Mouse (Mus musculus) lung, embryonic 16.5 days (tissue): ENCODE measurements around the gene Trp53rka. TPM values are rescaled to one million over a fixed set of nuclear protein-coding genes. Genes with fewer than 3 reads are reported as not detected.
A peak's percentile ranks its signal among the peaks of the same experiment; 100 is the strongest.

Experiments
- ATAC-seq: fragments of 200-750 bp; cut with Nextera tagmentation; 2 replicates; pipeline ENCODE4 v1.8.0; 2017; ENCODE audit warnings: low read depth, mild to moderate bottlenecking, moderate library complexity
- H3K27ac ChIP-seq: fragments of 300-500 bp; sonication (generic); 2 replicates; pipeline ENCODE4 v1.5.1; 2014; ENCODE audit warnings: mild to moderate bottlenecking, control low read depth, low read length
- H3K27me3 ChIP-seq: fragments of 300-500 bp; sonication (generic); 2 replicates; pipeline ENCODE4 v1.6.1; 2014; ENCODE audit warnings: low read depth, low read length, mixed read lengths; ENCODE audit not compliant: control insufficient read depth, insufficient read depth
- H3K36me3 ChIP-seq: fragments of 300-500 bp; sonication (generic); 2 replicates; pipeline ENCODE4 v1.6.1; 2014; ENCODE audit warnings: low read length; ENCODE audit not compliant: control insufficient read depth, insufficient read depth
- H3K4me1 ChIP-seq: fragments of 300-500 bp; sonication (generic); replicated peaks from 2 replicates; pipeline ENCODE4 v1.6.1; 2014; ENCODE audit warnings: low read length, mixed read lengths; ENCODE audit not compliant: control insufficient read depth, insufficient read depth
- H3K4me2 ChIP-seq: fragments of 300-500 bp; sonication (generic); 2 replicates; pipeline ENCODE4 v1.6.1; 2014; ENCODE audit warnings: low read depth, low read length, control low read depth
- H3K4me3 ChIP-seq: fragments of 300-500 bp; sonication (generic); 2 replicates; pipeline ENCODE4 v1.5.1; 2014; ENCODE audit warnings: mild to moderate bottlenecking, low read length, control low read depth
- H3K9ac ChIP-seq: fragments of 300-500 bp; sonication (generic); 2 replicates; pipeline ENCODE4 v1.6.1; 2014; ENCODE audit warnings: low read length, control low read depth
- H3K9me3 ChIP-seq: fragments of 300-500 bp; sonication (generic); 2 replicates; pipeline ENCODE4 v1.6.1; 2016; ENCODE audit warnings: low read length; ENCODE audit not compliant: control insufficient read depth
- WGBS: fragments of 180-500 bp; shearing (Covaris S2); extraction: QIAGEN DNeasy Blood & Tissue Kit; methylation state at CpG from one replicate; pipeline ENCODE4 v1.1.7; 2014; 5-methylcytosine and 5-hydroxymethylcytosine counted together
- polyA plus RNA-seq: library from polyadenylated mRNA; unstranded; fragments of >200 nt; fragmentation: Nextera tagmentation; extraction: Ambion mirVana; gene quantifications from 2 replicates; pipeline ENCODE4 v1.2.1, GENCODE M21; 2015

Gene Trp53rka
- polyA plus RNA-seq, 1 experiment from 2014 or later = 29.4 TPM

DNA sequence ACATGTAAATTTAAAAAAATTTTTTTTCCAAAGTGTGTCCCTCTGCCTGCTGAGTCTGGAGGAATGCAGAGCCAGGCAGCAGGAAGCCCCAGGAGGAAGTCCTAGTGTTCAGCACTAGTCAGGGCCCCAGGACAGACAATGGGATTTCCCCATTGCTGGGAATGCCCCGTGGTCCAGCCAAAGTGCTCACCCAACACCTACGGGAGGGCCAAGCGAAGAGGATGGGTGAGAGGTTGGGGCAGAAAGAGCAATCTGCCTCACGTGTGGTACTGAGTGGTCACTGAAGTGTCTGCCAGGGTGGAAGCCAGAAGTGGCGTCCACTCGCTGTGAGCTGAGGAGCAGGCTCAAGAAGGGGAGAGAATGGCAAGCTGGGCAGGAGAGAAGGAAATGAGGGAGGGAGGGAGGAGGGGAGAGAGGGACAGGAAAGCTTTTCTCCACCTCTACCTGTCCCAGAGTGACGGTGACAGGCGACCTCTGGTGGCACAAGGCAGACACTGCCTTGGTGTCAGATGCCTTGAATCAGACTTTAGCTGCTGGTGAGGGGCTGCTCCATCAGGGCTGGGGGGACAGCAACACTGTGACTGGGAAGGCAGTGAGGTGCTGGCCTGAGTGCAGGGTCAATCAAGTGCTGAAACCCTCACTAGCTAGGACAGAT lies 6.1 kb downstream of the Trp53rka start:
- peak; percentile 49; the same call in 1 of the 2 replicates for ATAC-seq
- no peak overlapping the region for H3K9ac ChIP-seq
- H3K27me3 ChIP-seq = no peaks in the 10 kb centered on the region
- no peaks in the 10 kb centered on the region for H3K9me3 ChIP-seq
- H3K4me1 ChIP-seq = peaks cover 6% of the 10 kb centered on the region
- 23% methylated on average over 8 of the region's 8 CpGs for WGBS
- peaks cover 6% of the 10 kb centered on the region for H3K36me3 ChIP-seq
- no peak overlapping the region for H3K27ac ChIP-seq
- no peak overlapping the region for H3K4me3 ChIP-seq
- H3K4me2 ChIP-seq = no peak overlapping the region

DNA sequence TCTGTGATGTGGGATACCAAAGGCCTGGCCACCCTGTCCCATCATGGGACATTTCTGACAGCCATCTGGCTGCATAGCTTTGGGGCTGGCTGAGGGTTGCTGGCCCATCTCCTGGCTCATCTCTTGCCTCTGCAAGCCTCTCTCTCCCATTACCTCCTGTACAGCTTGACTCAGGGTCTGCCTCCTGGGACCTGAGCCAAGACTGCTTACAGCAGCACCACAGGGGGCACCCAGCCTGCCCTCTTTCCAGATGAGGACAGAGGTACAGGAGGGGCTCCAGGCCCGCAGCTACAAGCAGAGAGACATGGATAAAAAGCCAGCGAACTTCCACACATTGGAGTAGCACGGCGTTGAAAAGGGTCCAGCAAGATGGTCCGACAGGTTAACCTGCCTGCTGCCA lies 6.7 kb downstream of the Trp53rka start:
- WGBS = 70% methylated on average over 5 of the region's 5 CpGs
- no peak overlapping the region for H3K9ac ChIP-seq
- H3K27ac ChIP-seq = no peak overlapping the region
- no peaks in the 10 kb centered on the region for H3K9me3 ChIP-seq
- no peak overlapping the region for H3K4me3 ChIP-seq
- no peak overlapping the region for H3K4me2 ChIP-seq
- no peak for ATAC-seq
- H3K4me1 ChIP-seq = peaks cover 5% of the 10 kb centered on the region; the same call in 1 of the 2 replicates
- no peaks in the 10 kb centered on the region for H3K27me3 ChIP-seq
- H3K36me3 ChIP-seq = peaks cover 6% of the 10 kb centered on the region

DNA sequence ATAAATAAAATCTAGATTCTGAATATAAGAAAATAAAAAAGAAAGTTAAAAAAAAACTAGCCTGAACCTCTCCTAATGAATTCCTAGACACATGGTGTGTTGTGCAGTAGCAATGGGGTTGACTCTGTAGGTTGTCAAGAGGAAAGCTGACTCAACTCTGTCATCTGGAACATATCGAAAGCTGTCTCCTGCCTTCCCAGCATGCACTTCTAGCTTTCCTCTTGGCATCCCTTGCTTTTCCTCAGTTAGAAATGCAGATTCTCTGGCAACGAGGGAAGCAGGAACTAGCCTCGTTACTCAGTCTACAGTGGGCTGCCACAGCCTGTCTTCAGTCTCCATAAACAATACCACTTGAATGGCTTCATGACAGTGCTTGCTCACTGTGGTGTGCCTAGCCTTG lies 7.3 kb downstream of the Trp53rka start:
- WGBS = 58% methylated on average over 3 of the region's 3 CpGs
- Histone ChIP-seq H3K27ac (no peak overlapping the region), H3K36me3 (peaks cover 6% of the 10 kb centered on the region), H3K9me3 (no peaks in the 10 kb centered on the region), H3K4me1 (peaks cover 5% of the 10 kb centered on the region; the same call in 1 of the 2 replicates), H3K4me3 (no peak overlapping the region), H3K4me2 (no peak overlapping the region), H3K27me3 (no peaks in the 10 kb centered on the region), H3K9ac (no peak overlapping the region)
- no peak for ATAC-seq

DNA sequence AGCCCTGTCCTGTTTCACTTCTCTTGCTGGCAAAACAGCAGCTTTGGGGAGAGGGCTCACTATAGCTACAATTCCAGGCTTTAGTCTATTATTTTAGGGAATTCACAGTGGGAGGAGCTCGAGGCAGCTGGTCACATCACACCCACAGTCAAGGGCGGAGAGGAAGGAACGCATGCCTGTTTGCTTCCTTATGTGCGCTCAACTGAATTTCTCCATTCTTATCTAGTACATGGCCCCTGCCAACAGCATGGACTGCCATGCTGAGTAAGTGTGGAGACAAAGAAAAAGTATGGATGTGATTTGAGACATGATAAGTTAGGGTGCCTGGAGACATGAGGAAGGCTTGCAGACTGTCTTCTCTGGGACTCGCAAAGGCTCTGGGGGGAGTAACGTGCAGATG lies 9.0 kb downstream of the Trp53rka start:
- ATAC-seq = peak; percentile 65
- WGBS = 41% methylated on average over 6 of the region's 6 CpGs
- Histone ChIP-seq H3K9ac (no peak overlapping the region), H3K4me2 (no peak overlapping the region), H3K9me3 (no peaks in the 10 kb centered on the region), H3K36me3 (no peaks in the 10 kb centered on the region), H3K4me3 (no peak overlapping the region), H3K4me1 (peaks cover 5% of the 10 kb centered on the region; the same call in 1 of the 2 replicates), H3K27ac (0 out of 2 replicates have a peak overlapping the region, but pooled peaks have one; percentile 9), H3K27me3 (no peaks in the 10 kb centered on the region)

DNA sequence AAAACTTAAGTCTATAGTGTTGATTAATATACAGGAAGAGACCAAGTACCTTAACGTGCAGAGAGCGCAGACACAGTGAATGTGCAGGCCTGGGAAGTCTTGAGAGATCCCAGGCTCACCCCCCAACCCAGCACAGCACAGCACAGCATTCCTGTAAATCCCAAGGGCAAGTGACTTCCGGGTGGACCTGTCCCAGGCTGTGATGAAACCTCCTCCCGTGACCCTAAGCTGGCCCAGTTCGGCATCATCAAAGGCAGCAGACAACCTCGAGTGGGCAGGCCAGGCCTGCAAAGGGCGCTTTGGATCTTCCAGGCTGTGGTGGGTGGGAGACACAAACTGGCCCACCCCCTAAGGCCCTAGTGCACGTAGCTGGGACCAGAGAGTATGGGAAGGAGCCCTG lies 11.1 kb downstream of the Trp53rka start:
- Histone ChIP-seq H3K27ac (no peak overlapping the region), H3K9ac (no peak overlapping the region), H3K36me3 (no peaks in the 10 kb centered on the region), H3K27me3 (no peaks in the 10 kb centered on the region), H3K9me3 (no peaks in the 10 kb centered on the region), H3K4me2 (no peak overlapping the region), H3K4me3 (no peak overlapping the region), H3K4me1 (peaks cover 4% of the 10 kb centered on the region; the same call in 1 of the 2 replicates)
- WGBS = 45% methylated on average over 8 of the region's 8 CpGs
- ATAC-seq = no peak

DNA sequence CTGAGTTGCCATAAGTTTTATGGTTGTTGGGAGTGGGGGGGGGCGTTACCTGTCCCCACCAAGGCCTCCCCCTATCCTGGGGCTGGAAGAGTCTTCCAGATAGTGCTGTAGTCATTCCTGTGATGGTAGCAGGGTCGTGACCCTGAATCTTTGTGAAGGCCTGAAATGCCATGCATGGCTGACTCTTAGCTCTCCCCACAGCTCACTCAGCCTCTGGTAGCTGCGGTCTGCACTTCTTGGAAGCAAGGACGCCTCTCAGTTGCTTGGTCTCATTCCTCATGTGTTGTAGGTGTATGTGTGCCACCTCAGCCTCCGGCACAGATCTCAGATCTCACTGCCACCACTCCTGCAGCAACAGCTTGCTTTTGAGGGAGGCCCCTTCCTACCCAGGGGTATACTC lies 17.3 kb downstream of the Trp53rka start:
- H3K27ac ChIP-seq = no peak overlapping the region
- WGBS = 53% methylated on average over 5 of the region's 5 CpGs
- no peak overlapping the region for H3K9ac ChIP-seq
- no peak overlapping the region for H3K4me3 ChIP-seq
- peaks cover 3% of the 10 kb centered on the region; the same call in 1 of the 2 replicates for H3K4me1 ChIP-seq
- ATAC-seq = no peak
- no peak overlapping the region for H3K4me2 ChIP-seq
- no peaks in the 10 kb centered on the region for H3K36me3 ChIP-seq
- no peaks in the 10 kb centered on the region for H3K9me3 ChIP-seq
- H3K27me3 ChIP-seq = peaks cover 18% of the 10 kb centered on the region

DNA sequence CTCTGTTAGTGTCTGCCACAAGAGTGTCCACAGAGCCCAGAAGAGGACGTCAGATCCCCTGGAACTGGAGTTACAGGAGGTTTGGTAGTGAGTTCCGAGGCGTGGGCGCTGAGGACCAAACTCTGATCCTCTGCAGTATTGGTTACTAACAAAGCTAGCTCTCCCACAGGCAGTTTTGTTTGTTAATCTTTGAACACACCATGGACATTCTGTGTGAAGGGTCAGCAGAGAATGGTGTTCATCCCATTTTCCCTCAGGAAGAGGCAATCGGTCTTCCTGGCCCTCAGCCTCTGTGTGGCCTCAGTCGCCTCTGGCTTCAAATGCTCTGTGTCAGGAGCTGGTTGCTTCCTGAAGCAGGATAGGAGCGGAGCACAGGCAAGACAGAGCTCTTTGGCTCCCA lies 17.7 kb downstream of the Trp53rka start:
- H3K36me3 ChIP-seq = no peaks in the 10 kb centered on the region
- WGBS = 75% methylated on average over 7 of the region's 7 CpGs
- no peak overlapping the region for H3K27ac ChIP-seq
- H3K4me3 ChIP-seq = no peak overlapping the region
- H3K27me3 ChIP-seq = peaks cover 18% of the 10 kb centered on the region
- H3K9ac ChIP-seq = no peak overlapping the region
- peaks cover 3% of the 10 kb centered on the region; the same call in 1 of the 2 replicates for H3K4me1 ChIP-seq
- H3K9me3 ChIP-seq = no peaks in the 10 kb centered on the region
- H3K4me2 ChIP-seq = no peak overlapping the region
- ATAC-seq = no peak

DNA sequence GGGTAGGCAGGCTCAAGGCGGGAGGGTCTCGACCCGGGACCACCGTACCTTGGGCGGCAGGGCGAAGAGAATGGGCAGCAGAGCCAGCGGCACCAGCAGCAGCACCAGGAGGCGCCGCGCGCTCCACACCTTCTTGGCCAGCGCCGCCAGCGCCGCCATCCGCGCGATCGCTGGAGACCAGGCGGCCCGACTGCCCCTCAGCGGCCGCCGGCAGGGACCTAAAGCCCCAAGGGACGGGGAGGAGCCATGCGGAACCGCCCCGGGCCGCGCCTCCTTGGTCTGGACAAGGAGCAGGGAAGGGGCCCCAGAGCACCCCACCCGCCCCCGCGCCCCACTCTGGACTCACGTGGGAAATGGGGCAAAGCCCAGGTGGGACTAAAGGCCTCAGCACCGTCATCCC lies 20.1 kb downstream of the Trp53rka start, which contains the start of gene Slc13a3:
Gene Slc13a3 (minus strand): TSS at position 228 of the 400 bp plus-strand sequence.
- H3K36me3 ChIP-seq = no peaks in the 10 kb centered on the region
- peak within 1 kb of the TSS; percentile 13; the same call in 1 of the 2 replicates for H3K9ac ChIP-seq
- peak within 1 kb of the TSS; percentile 19 for H3K4me3 ChIP-seq
- H3K4me1 ChIP-seq = peaks cover 3% of the 10 kb centered on the region; the same call in 1 of the 2 replicates
- H3K4me2 ChIP-seq = peak within 1 kb of the TSS; percentile 39
- H3K27me3 ChIP-seq = peaks cover 18% of the 10 kb centered on the region
- H3K9me3 ChIP-seq = no peaks in the 10 kb centered on the region
- WGBS = 3% methylated on average over 35 of the region's 35 CpGs
- H3K27ac ChIP-seq = no peak within 1 kb of the TSS
- peak; percentile 46; the same call in 1 of the 2 replicates for ATAC-seq

DNA sequence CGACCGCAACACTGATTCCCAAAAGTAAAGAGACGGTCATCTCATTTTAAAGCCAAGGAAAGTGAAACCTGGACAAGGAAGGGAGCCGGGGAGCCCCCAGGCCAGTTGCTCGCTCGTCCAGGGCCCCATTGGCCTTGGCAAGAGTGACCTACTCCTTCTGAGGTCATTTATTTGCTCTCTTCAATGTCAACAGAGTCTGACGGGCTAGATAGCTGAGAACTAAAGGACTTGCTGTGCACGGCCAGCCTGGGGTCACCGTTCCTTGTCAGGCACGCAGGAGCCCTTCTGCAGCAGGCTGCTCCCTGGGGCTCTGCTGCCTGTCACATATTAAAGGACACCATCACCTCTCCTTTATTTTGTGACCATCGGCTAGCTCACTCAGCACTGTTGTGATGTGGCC lies 21.2 kb downstream of the Trp53rka start:
- Histone ChIP-seq H3K27ac (no peak overlapping the region), H3K4me3 (no peak overlapping the region), H3K27me3 (peaks cover 18% of the 10 kb centered on the region), H3K4me1 (peaks cover 6% of the 10 kb centered on the region; the same call in 1 of the 2 replicates), H3K9ac (no peak overlapping the region), H3K4me2 (no peak overlapping the region), H3K36me3 (no peaks in the 10 kb centered on the region), H3K9me3 (no peaks in the 10 kb centered on the region)
- ATAC-seq = no peak
- 51% methylated on average over 11 of the region's 11 CpGs for WGBS
